Comparison of ENCODE assay signal across 8 mouse cellular contexts in the genomic region with DNA sequence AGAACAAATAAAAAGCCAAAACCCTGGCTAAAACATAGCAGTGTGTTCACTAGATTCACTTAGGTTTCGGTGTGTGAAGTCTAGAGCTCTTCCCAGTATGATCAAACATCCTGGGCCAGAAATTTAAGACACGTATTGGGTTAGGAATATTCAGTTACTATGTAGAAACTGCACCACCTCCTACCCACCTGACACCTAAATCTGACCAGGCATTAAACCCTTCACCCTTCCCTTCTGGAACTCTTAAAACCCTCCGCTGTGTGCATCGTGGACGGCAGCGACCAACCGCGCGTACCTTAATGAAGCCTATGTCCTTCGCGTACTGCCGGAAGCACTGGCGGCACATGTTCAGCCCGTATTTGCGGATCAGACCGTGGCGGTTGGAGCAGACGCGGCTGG. TPM values are rescaled to one million over a fixed set of nuclear protein-coding genes. Genes with fewer than 3 reads are reported as not detected.
DNase-seq lines count a peak whose midpoint lies in the region; ATAC-seq lines count a peak whose summit lies in the region.

No protein-coding gene starts in this region.

- H3K36me3 ChIP-seq in erythroblast, embryonic 14.5 days (ENCODE audit: control insufficient read depth): peaks cover 33% of the 10 kb centered on the region
- H3K36me3 ChIP-seq in liver, embryonic 13.5 days: peaks cover 23% of the 10 kb centered on the region

- under 1% methylated on average over 19 of the region's 19 CpGs for WGBS in liver, embryonic 13.5 days (ENCODE audit: insufficient replicate concordance)

- peak overlapping the region; percentile 96 for H3K9ac ChIP-seq in liver, embryonic 13.5 days

- ATAC-seq in cerebellum, adult (ENCODE audit: insufficient number of reproducible peaks, low FRiP score, low TSS enrichment): 0 out of 2 replicates have a peak, but pooled peaks have one; percentile 8
- ATAC-seq in liver, embryonic 13.5 days (ENCODE audit: low read depth): no peak

- peaks cover 27% of the 10 kb centered on the region for H3K4me1 ChIP-seq in erythroblast, embryonic 14.5 days (ENCODE audit: control insufficient read depth)
- H3K4me1 ChIP-seq in liver, embryonic 13.5 days (replicated peaks): peaks cover 23% of the 10 kb centered on the region

- intact Hi-C loops in left cerebral cortex, postnatal 36 days (cut with DNase I): no loop called here

- H3K27ac ChIP-seq in liver, embryonic 13.5 days: peak overlapping the region; percentile 95

- DNase-seq in cerebellum, postnatal 10 days: no peak
- DNase-seq in 3T3-L1 (ENCODE audit: low read depth, low spot score): peak; percentile 42
- no peak for DNase-seq in liver, embryonic 13.5 days
- DNase-seq in layer of hippocampus, adult 11-12 months (ENCODE audit: low spot score): no peak
- no peak for DNase-seq in left cerebral cortex, postnatal 36 days (ENCODE audit: low spot score in 2 of 2)
- DNase-seq in left cerebral cortex, adult 9 months (ENCODE audit: low spot score in 2 of 2): no peak

- H3K9me3 ChIP-seq in erythroblast, embryonic 14.5 days (ENCODE audit: control insufficient read depth, low read length): no peaks in the 10 kb centered on the region
- no peaks in the 10 kb centered on the region for H3K9me3 ChIP-seq in liver, embryonic 13.5 days (replicated peaks)

- H3K27me3 ChIP-seq in erythroblast, embryonic 14.5 days (ENCODE audit: control insufficient read depth): no peaks in the 10 kb centered on the region
- no peaks in the 10 kb centered on the region for H3K27me3 ChIP-seq in liver, embryonic 13.5 days

- H3K4me2 ChIP-seq in liver, embryonic 13.5 days: peak overlapping the region; percentile 90

- peak overlapping the region; percentile 91 for H3K4me3 ChIP-seq in erythroblast, embryonic 14.5 days (replicated peaks)
- H3K4me3 ChIP-seq in liver, embryonic 13.5 days (replicated peaks): peak overlapping the region; percentile 85

RNA-seq across cellular contexts. Expression of a gene that starts 0.6 kb away (rescaled TPM):
- polyA plus RNA-seq in erythroblast, embryonic 14.5 days (2012): 65.5 and 410 TPM in 2 replicates
- 1,343 and 1,574 TPM in 2 replicates for polyA plus RNA-seq in liver, embryonic 13.5 days (2015; fragmentation: Nextera tagmentation; extraction: Ambion mirVana)
- 1,000 to 10,000 TPM; 1,009 to 1,161 TPM for total RNA-seq in left cerebral cortex, postnatal 36 days (2021)

RNA-seq across cellular contexts. Expression of a gene that starts 10.2 kb away (rescaled TPM):
- polyA plus RNA-seq in erythroblast, embryonic 14.5 days (2012): 7.6 TPM in 2 replicates
- 24.6 and 28.9 TPM in 2 replicates for polyA plus RNA-seq in liver, embryonic 13.5 days (2015; fragmentation: Nextera tagmentation; extraction: Ambion mirVana)
- not detected for total RNA-seq in left cerebral cortex, postnatal 36 days (2021)

RNA-seq across cellular contexts. Expression of a gene that starts 25.5 kb away (rescaled TPM):
- polyA plus RNA-seq in erythroblast, embryonic 14.5 days (2012): 6.1 and 7.3 TPM in 2 replicates
- polyA plus RNA-seq in liver, embryonic 13.5 days (2015; fragmentation: Nextera tagmentation; extraction: Ambion mirVana): 736 and 806 TPM in 2 replicates
- 100 to 1,000 TPM; 165 to 192 TPM for total RNA-seq in left cerebral cortex, postnatal 36 days (2021)

RNA-seq across cellular contexts. Expression of a gene that starts 25.6 kb away (rescaled TPM):
- polyA plus RNA-seq in erythroblast, embryonic 14.5 days (2012): 0.73 and 0.90 TPM in 2 replicates
- 27.9 and 32.2 TPM in 2 replicates for polyA plus RNA-seq in liver, embryonic 13.5 days (2015; fragmentation: Nextera tagmentation; extraction: Ambion mirVana)
- 10 to 100 TPM; 27.3 to 30.7 TPM for total RNA-seq in left cerebral cortex, postnatal 36 days (2021)

RNA-seq across cellular contexts. Expression of a gene that starts 38.5 kb away (rescaled TPM):
- not detected in 2 replicates for polyA plus RNA-seq in erythroblast, embryonic 14.5 days (2012)
- 28.8 and 32.0 TPM in 2 replicates for polyA plus RNA-seq in liver, embryonic 13.5 days (2015; fragmentation: Nextera tagmentation; extraction: Ambion mirVana)
- total RNA-seq in left cerebral cortex, postnatal 36 days (2021): 1 to 10 TPM; 2.1 to 5.6 TPM

Comparison
In these comparisons a context has a peak if more than half of its experiments do, and no peak if none do; other contexts are left out.
1. RNA of a gene that starts 25.5 kb away (polyA plus RNA-seq): 736 to 806 TPM in liver, embryonic 13.5 days; 6.1 to 7.3 TPM in erythroblast, embryonic 14.5 days; every median in the first group is over 10 times any median in the second.